Mouse (Mus musculus) liver, embryonic 14.5 days (tissue): ENCODE results near the gene Gm10840. TPM values are rescaled to one million over a fixed set of nuclear protein-coding genes. Genes with fewer than 3 reads are reported as not detected.
A peak's percentile ranks its signal among the peaks of the same experiment; 100 is the strongest.

Source experiments
- ATAC-seq: fragments of 200-750 bp; cut with Nextera tagmentation; 2 replicates; pipeline ENCODE4 v1.8.0; 2017; ENCODE audit warnings: moderate number of reproducible peaks, mild to moderate bottlenecking, moderate library complexity; ENCODE audit not compliant: insufficient read depth
- DNase-seq, 3 experiments: peaks; one replicate each; pipeline ENCODE4 v3.0.0-alpha.2; 2012 to 2013; ENCODE audit warnings: low read depth in 3 of 3, low spot score in 3 of 3
- H3K27ac ChIP-seq: fragments of 300-500 bp; sonication (generic); 2 replicates; pipeline ENCODE4 v1.5.1; 2014; ENCODE audit warnings: moderate library complexity, mild to moderate bottlenecking, control low read depth, inconsistent platforms
- H3K27me3 ChIP-seq: fragments of 300-500 bp; sonication (generic); 2 replicates; pipeline ENCODE4 v1.6.1; 2014; ENCODE audit warnings: mild to moderate bottlenecking, low read length, moderate library complexity; ENCODE audit not compliant: control insufficient read depth, insufficient read depth
- H3K36me3 ChIP-seq: fragments of 300-500 bp; sonication (generic); replicated peaks from 2 replicates; pipeline ENCODE4 v1.6.1; 2014; ENCODE audit warnings: low read depth; ENCODE audit not compliant: control insufficient read depth, insufficient read depth
- H3K4me1 ChIP-seq, 2 experiments: fragments of 200-500 bp in 1 of 2; fragments of 300-500 bp in 1 of 2; sonication (generic) in 1 of 2; replicated peaks; 2 replicates each; pipeline ENCODE4 v1.6.1; 2012 to 2014; ENCODE audit warnings: antibody characterized with exemption in 1 of 2, inconsistent platforms in 1 of 2, low read length in 1 of 2; ENCODE audit not compliant: control insufficient read depth in 2 of 2, insufficient read depth in 2 of 2
- H3K4me2 ChIP-seq: fragments of 300-500 bp; sonication (generic); 2 replicates; pipeline ENCODE4 v1.6.1; 2014; ENCODE audit warnings: low read depth, mild to moderate bottlenecking, control low read depth, moderate library complexity
- H3K4me3 ChIP-seq, 2 experiments: fragments of 200-500 bp in 1 of 2; fragments of 300-500 bp in 1 of 2; sonication (generic) in 1 of 2; 2 replicates each; pipeline ENCODE4 v1.5.1; 2012 to 2014; ENCODE audit warnings: low read depth in 2 of 2, low read length in 2 of 2, mild to moderate bottlenecking in 2 of 2, control low read depth in 1 of 2, inconsistent platforms in 1 of 2, moderate library complexity in 1 of 2; ENCODE audit not compliant: insufficient read depth in 1 of 2
- H3K9ac ChIP-seq: fragments of 300-500 bp; sonication (generic); replicated peaks from 2 replicates; pipeline ENCODE4 v1.6.1; 2014; ENCODE audit warnings: mild to moderate bottlenecking, control low read depth, moderate library complexity
- H3K9me3 ChIP-seq: fragments of 300-500 bp; sonication (generic); 2 replicates; pipeline ENCODE4 v1.6.1; 2016; ENCODE audit warnings: low read length, mixed read lengths; ENCODE audit not compliant: control insufficient read depth
- CTCF ChIP-seq: IDR thresholded peaks from 2 replicates; pipeline ENCODE4 v1.5.1; 2016; ENCODE audit warnings: antibody characterized with exemption, low read depth, control low read depth
- EP300 ChIP-seq: IDR thresholded peaks from 2 replicates; pipeline ENCODE4 v1.6.1; 2016; ENCODE audit warnings: antibody characterized with exemption, low read depth
- WGBS: fragments of 180-500 bp; shearing (Covaris S2); extraction: QIAGEN DNeasy Blood & Tissue Kit; methylation state at CpG from one replicate; pipeline ENCODE4 v1.1.7; 2014; ENCODE audit not compliant: insufficient replicate concordance; 5-methylcytosine and 5-hydroxymethylcytosine counted together
- polyA plus RNA-seq, 2 experiments: library from polyadenylated mRNA; depleted of rRNA in 1 of 2; stranded (reverse) in 1 of 2; unstranded in 1 of 2; fragments of >200 nt; fragmentation: Nextera tagmentation in 1 of 2; extraction: Ambion mirVana in 1 of 2; gene quantifications; 2 replicates each; pipeline versions ENCODE4 v1.2.1 to v1.2.3; 2012 to 2014

The Gm10840 gene
- polyA plus RNA-seq, 2 experiments: not detected

DNA sequence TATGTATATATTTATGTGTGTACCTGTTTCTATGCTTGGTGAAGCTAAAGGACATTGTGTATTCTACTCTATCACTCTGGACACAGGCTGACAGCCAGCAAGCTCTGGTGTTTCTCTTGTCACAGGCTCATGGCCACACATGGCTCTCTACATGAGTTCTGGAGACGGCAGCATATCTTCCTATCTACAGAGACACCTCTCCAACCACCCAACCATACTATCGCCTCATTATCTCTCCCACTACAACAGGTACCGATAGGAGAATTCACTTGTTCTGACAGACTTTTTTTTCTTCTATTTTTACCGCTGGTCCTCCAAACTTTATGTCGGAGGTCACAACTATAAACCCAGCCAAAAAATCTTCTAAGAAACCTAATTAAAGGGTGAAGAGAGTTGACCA, 31.6 kb downstream of the Gm10840 start:
- DNase-seq (no peak), ATAC-seq (no peak)
- TF ChIP-seq EP300 (no peak), CTCF (no peak)
- no peaks in the 10 kb centered on the region for H3K27me3 ChIP-seq
- 21% methylated on average over 5 of the region's 5 CpGs for WGBS
- H3K4me3 ChIP-seq: peak overlapping the region; percentile 74 to 83
- peaks cover 14% of the 10 kb centered on the region in 2 experiments for H3K4me1 ChIP-seq
- peak overlapping the region; percentile 86 for H3K27ac ChIP-seq
- H3K36me3 ChIP-seq: peaks cover 9% of the 10 kb centered on the region
- H3K9me3 ChIP-seq: no peaks in the 10 kb centered on the region
- H3K9ac ChIP-seq: peak overlapping the region; percentile 71
- H3K4me2 ChIP-seq: peak overlapping the region; percentile 85

- TF ChIP-seq EP300 (no peak), CTCF (peak; percentile 19; the same call in 1 of the 2 replicates)
- peak overlapping the region; percentile 86 for H3K27ac ChIP-seq
- peaks cover 14% of the 10 kb centered on the region in 2 experiments for H3K4me1 ChIP-seq
- H3K4me3 ChIP-seq: peak overlapping the region; percentile 74 to 83
- no peaks in the 10 kb centered on the region for H3K27me3 ChIP-seq
- WGBS: 3% methylated on average over 19 of the region's 19 CpGs
- H3K4me2 ChIP-seq: peak overlapping the region; percentile 85
- DNase-seq (peak in 1 of 3 experiments; percentile 48), ATAC-seq (peak; percentile 55)
- H3K9me3 ChIP-seq: no peaks in the 10 kb centered on the region
- peak overlapping the region; percentile 71 for H3K9ac ChIP-seq
- peaks cover 13% of the 10 kb centered on the region for H3K36me3 ChIP-seq
Measured at GRCm38 (mm10) chr11:106192657-106193370, 32.2 kb downstream of the Gm10840 start.

DNA sequence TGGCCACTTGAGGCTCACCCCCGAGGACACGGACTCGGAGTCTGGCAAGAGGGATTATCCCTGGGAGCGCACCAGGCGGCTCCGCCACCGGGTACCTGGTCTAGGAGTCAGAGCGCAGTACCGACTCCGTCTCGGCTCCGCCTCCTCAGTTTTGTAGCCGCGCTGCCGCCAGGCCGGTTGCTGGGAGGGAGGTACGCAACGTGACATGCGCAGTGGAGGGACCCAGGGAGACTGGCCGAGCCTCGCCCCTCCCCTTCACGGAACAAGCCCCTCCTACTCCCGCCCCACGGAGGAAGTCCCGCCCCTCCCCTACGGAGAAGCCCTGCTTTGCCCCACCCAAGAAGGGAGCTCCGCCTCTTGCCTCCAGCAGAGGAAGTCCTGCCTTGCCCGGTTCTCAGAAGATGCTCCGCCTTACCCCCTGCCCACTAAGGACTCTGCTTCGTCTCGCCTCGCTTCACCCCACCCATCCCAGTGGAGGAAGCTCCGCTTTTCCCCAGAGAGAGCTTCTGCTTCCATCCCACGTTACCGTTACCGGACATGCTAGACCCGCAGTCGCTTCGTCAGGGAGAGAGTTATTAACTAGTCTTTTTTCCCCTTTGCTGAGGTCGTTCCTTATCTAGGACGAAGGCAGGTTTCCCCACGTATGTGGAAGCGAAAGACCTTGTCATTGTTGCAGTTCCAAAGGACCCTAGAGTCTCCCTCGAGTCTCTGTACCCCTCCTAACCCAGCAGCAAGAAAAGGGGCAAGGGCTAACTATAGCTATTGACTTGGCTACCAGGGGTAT, 32.9 kb downstream of the Gm10840 start:
- Histone ChIP-seq H3K9me3 (no peaks in the 10 kb centered on the region), H3K27ac (peak overlapping the region; percentile 86), H3K36me3 (peaks cover 15% of the 10 kb centered on the region), H3K27me3 (no peaks in the 10 kb centered on the region), H3K4me1 (peaks cover 16 to 18% of the 10 kb centered on the region in 2 experiments), H3K4me3 (peak overlapping the region; percentile 74 to 83), H3K4me2 (peak overlapping the region; percentile 92), H3K9ac (peak overlapping the region; percentile 76)
- WGBS: under 1% methylated on average over 44 of the region's 44 CpGs
- peak; percentile 95 to 97 (median 96) for DNase-seq
- TF ChIP-seq EP300 (no peak), CTCF (peak; percentile 9)
- peak; percentile 96 for ATAC-seq

- no peak for TF ChIP-seq EP300
- TF ChIP-seq CTCF: no peak
- Histone ChIP-seq H3K4me2 (peak overlapping the region; percentile 92), H3K27ac (peak overlapping the region; percentile 78), H3K4me1 (peaks cover 16 to 20% of the 10 kb centered on the region in 2 experiments), H3K9me3 (no peaks in the 10 kb centered on the region), H3K27me3 (no peaks in the 10 kb centered on the region), H3K4me3 (peak overlapping the region; percentile 63 to 72), H3K36me3 (peaks cover 15% of the 10 kb centered on the region), H3K9ac (peak overlapping the region; percentile 76)
- no peak for DNase-seq
- ATAC-seq: no peak
- 32% methylated on average over 3 of the region's 3 CpGs for WGBS
Measured at GRCm38 (mm10) chr11:106194155-106194541, 33.5 kb downstream of the Gm10840 start.

DNA sequence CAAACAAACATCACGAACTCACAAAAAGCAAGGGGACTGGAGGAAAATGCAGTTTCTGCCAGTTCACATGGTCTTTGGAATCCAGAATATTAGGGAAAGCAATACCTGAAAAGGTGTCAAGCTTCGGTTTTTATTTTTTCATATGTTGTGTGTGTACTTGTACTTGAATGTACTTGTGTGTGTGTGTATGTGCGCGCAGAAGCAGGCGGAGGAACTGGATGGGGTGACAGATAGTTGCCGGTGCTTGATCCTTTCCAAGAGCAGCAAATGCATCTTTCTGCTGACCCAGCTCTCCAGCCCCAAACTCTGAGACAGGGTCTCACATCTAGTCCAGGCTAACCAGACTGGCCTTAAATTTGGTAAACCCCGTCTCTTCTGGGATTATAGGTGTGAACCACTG, 34.2 kb downstream of the Gm10840 start:
- Histone ChIP-seq H3K36me3 (peaks cover 15% of the 10 kb centered on the region), H3K4me1 (peaks cover 16 to 20% of the 10 kb centered on the region in 2 experiments), H3K9me3 (no peaks in the 10 kb centered on the region), H3K9ac (no peak overlapping the region), H3K27ac (no peak overlapping the region), H3K4me2 (no peak overlapping the region), H3K27me3 (no peaks in the 10 kb centered on the region), H3K4me3 (no peak overlapping the region)
- ATAC-seq (no peak), DNase-seq (no peak)
- TF ChIP-seq CTCF (no peak), EP300 (no peak)
- 87% methylated on average over 7 of the region's 7 CpGs for WGBS
